28 mouse cellular contexts compared by ENCODE assay signal in genomic region chr4:142618770-142619169, GRCm38 (mm10).
DNase-seq lines count a peak whose midpoint lies in the region; ATAC-seq and TF ChIP-seq lines count a peak whose summit lies in the region.
"Had no signal": no experiment of that assay in that cellular context is flagged by ENCODE, and none has a peak within 500 bp of the region (broad histone marks: within the 10 kb centered on the region; RNA-seq: fewer than 3 reads in every experiment).

No protein-coding gene starts in this region.

- no peak overlapping the region for H3K27ac ChIP-seq in lung, postnatal 0 days (ENCODE audit: low read length)
- H3K27ac ChIP-seq in kidney, embryonic 15.5 days, result no peak overlapping the region
- H3K27ac ChIP-seq: embryonic facial prominence, embryonic 13.5 days; forebrain, embryonic 12.5 days; gastrocnemius, adult 2 months; heart, embryonic 10.5 days; left cerebral cortex, adult 2 months; limb, embryonic 10.5 days; liver, embryonic 15.5 days; midbrain, embryonic 13.5 days had no signal

- ATAC-seq in lung, postnatal 0 days, result peak; percentile 41; the same call in 1 of the 2 replicates
- peak; percentile 72 for ATAC-seq in kidney, embryonic 15.5 days (replicated peaks; ENCODE audit: low FRiP score)
- ATAC-seq: intestine, postnatal 0 days; midbrain, embryonic 13.5 days; Patski had no signal

- TF ChIP-seq POLR2A in lung, adult 2 months (IDR thresholded peaks at IDR 0.05; ENCODE audit: borderline replicate concordance, extremely low read depth, low read depth, low read length), result no peak

- no peak for TF ChIP-seq CTCF in lung, postnatal 0 days (IDR thresholded peaks at IDR 0.05)
- no peak for TF ChIP-seq CTCF in lung, adult 2 months (IDR thresholded peaks at IDR 0.05; ENCODE audit: insufficient read depth, low read length)

- no peak overlapping the region for H3K4me3 ChIP-seq in lung, postnatal 0 days (ENCODE audit: low read depth, low read length)
- H3K4me3 ChIP-seq in lung, adult 2 months (replicated peaks; ENCODE audit: extremely low read depth, low read depth, low read length), result no peak overlapping the region
- no peak overlapping the region for H3K4me3 ChIP-seq in kidney, embryonic 15.5 days (replicated peaks)
- H3K4me3 ChIP-seq: embryonic facial prominence, embryonic 13.5 days; erythroblast, embryonic 14.5 days; forebrain, embryonic 12.5 days; gastrocnemius, adult 2 months; heart, embryonic 10.5 days; left cerebral cortex, adult 2 months; limb, embryonic 10.5 days; liver, embryonic 15.5 days; megakaryocyte, embryonic 14.5 days; midbrain, embryonic 13.5 days had no signal

- no peak overlapping the region for H3K9ac ChIP-seq in lung, postnatal 0 days (replicated peaks; ENCODE audit: low read depth)
- no peak overlapping the region for H3K9ac ChIP-seq in kidney, embryonic 15.5 days
- H3K9ac ChIP-seq: embryonic facial prominence, embryonic 13.5 days; forebrain, embryonic 12.5 days; liver, embryonic 15.5 days; midbrain, embryonic 13.5 days had no signal

- H3K4me2 ChIP-seq in lung, postnatal 0 days (replicated peaks; ENCODE audit: low read depth, low read length), result no peak overlapping the region
- H3K4me2 ChIP-seq in kidney, embryonic 15.5 days, result no peak overlapping the region
- H3K4me2 ChIP-seq: embryonic facial prominence, embryonic 13.5 days; forebrain, embryonic 12.5 days; liver, embryonic 15.5 days; midbrain, embryonic 13.5 days had no signal

- no peaks in the 10 kb centered on the region for H3K27me3 ChIP-seq in lung, postnatal 0 days (replicated peaks; ENCODE audit: insufficient read depth, low read length)
- no peaks in the 10 kb centered on the region for H3K27me3 ChIP-seq in kidney, embryonic 15.5 days
- H3K27me3 ChIP-seq: CH12.LX; embryonic facial prominence, embryonic 13.5 days; forebrain, embryonic 12.5 days; liver, embryonic 15.5 days; megakaryocyte, embryonic 14.5 days; Patski had no signal

- 27% methylated on average over 4 of the region's 4 CpGs for WGBS in lung, postnatal 0 days
- 28% methylated on average over 4 of the region's 4 CpGs for WGBS in lung, adult 2 months
- 33% methylated on average over 4 of the region's 4 CpGs for WGBS in kidney, embryonic 15.5 days

- H3K9me3 ChIP-seq in lung, postnatal 0 days (ENCODE audit: low read length), result no peaks in the 10 kb centered on the region
- H3K9me3 ChIP-seq in kidney, embryonic 15.5 days (replicated peaks), result no peaks in the 10 kb centered on the region
- H3K9me3 ChIP-seq: embryonic facial prominence, embryonic 13.5 days; forebrain, embryonic 12.5 days; heart, embryonic 10.5 days; limb, embryonic 10.5 days; midbrain, embryonic 13.5 days had no signal

- no peak for TF ChIP-seq EP300 in lung, postnatal 0 days (IDR thresholded peaks at IDR 0.05)

- peak; percentile 9 for DNase-seq in lung, postnatal 0 days (ENCODE audit: low spot score)
- no peak for DNase-seq in lung, adult 2 months
- DNase-seq in kidney, adult 18-20 months, result peak; percentile 13
- DNase-seq in frontal cortex, postnatal 36 days (ENCODE audit: low spot score in 2 of 2), result no peak
- no peak for DNase-seq in layer of hippocampus, postnatal 10 days (ENCODE audit: low spot score in 2 of 2)
- no peak for DNase-seq in gastrocnemius, adult 8-10 months (ENCODE audit: low spot score in 2 of 2)
- DNase-seq: adrenal gland, adult 2 months; B cell, adult 2 months; cerebellum, adult 11-12 months; gastrocnemius, adult 2 months; heart, postnatal 4 days; liver; lung, postnatal 14 days; right cerebral cortex, postnatal 25 days had no signal

- no peaks in the 10 kb centered on the region; the same call in 1 of the 2 replicates for H3K4me1 ChIP-seq in lung, postnatal 0 days (ENCODE audit: insufficient read depth, low read depth, low read length)
- H3K4me1 ChIP-seq in lung, adult 2 months (ENCODE audit: control insufficient read depth, insufficient read depth, low read length), result no peaks in the 10 kb centered on the region
- H3K4me1 ChIP-seq in kidney, embryonic 15.5 days, result peaks cover 24% of the 10 kb centered on the region; the same call in 1 of the 2 replicates
- H3K4me1 ChIP-seq: liver, embryonic 15.5 days; megakaryocyte, embryonic 14.5 days had no signal

- H3K36me3 ChIP-seq in lung, postnatal 0 days (ENCODE audit: insufficient read depth, low read length), result no peaks in the 10 kb centered on the region
- H3K36me3 ChIP-seq in kidney, embryonic 15.5 days, result no peaks in the 10 kb centered on the region
- H3K36me3 ChIP-seq: embryonic facial prominence, embryonic 13.5 days; forebrain, embryonic 12.5 days; G1E; heart, embryonic 10.5 days; limb, embryonic 10.5 days; liver, embryonic 15.5 days; midbrain, embryonic 13.5 days had no signal

Comparison
In these comparisons a context has a peak if more than half of its experiments do, and no peak if none do; other contexts are left out.
1. DNase-seq: peak in lung, postnatal 0 days (single experiment) and kidney, adult 18-20 months (single experiment); none in lung, adult 2 months (single experiment), frontal cortex, postnatal 36 days (0 of 2), layer of hippocampus, postnatal 10 days (0 of 2) and gastrocnemius, adult 8-10 months (0 of 2).